Mouse (Mus musculus) heart, embryonic 14.5 days (tissue): ENCODE results near the gene Eif4enif1. TPM values are rescaled to one million over a fixed set of nuclear protein-coding genes. Genes with fewer than 3 reads are reported as not detected.

Experiments
- ATAC-seq: fragments of 200-750 bp; cut with Nextera tagmentation; 2 replicates; pipeline ENCODE4 v1.8.0; 2017; ENCODE audit warnings: low read depth, moderate TSS enrichment; ENCODE audit not compliant: insufficient number of reproducible peaks, insufficient read depth, low FRiP score
- H3K27ac ChIP-seq, 2 experiments: fragments of 200-500 bp in 1 of 2; fragments of 300-500 bp in 1 of 2; sonication (generic) in 1 of 2; replicated peaks in 1 of 2; 2 replicates each; pipeline ENCODE4 v1.5.1; 2012 to 2014; ENCODE audit warnings: low read depth in 2 of 2, low read length in 2 of 2, control low read depth in 1 of 2, mild to moderate bottlenecking in 1 of 2, mixed read lengths in 1 of 2; ENCODE audit not compliant: control insufficient read depth in 1 of 2, insufficient read depth in 1 of 2
- H3K27me3 ChIP-seq: fragments of 300-500 bp; sonication (generic); 2 replicates; pipeline ENCODE4 v1.6.1; 2014; ENCODE audit warnings: mild to moderate bottlenecking, low read length, control low read depth; ENCODE audit not compliant: control insufficient read depth, insufficient read depth
- H3K36me3 ChIP-seq: fragments of 300-500 bp; sonication (generic); 2 replicates; pipeline ENCODE4 v1.6.1; 2014; ENCODE audit warnings: mild to moderate bottlenecking, control low read depth, low read length, mixed read lengths; ENCODE audit not compliant: control insufficient read depth, insufficient read depth
- H3K4me1 ChIP-seq, 2 experiments: fragments of 200-500 bp in 1 of 2; fragments of 300-500 bp in 1 of 2; sonication (generic) in 1 of 2; 2 replicates each; pipeline ENCODE4 v1.6.1; 2012 to 2014; ENCODE audit warnings: low read length in 2 of 2, control low read depth in 1 of 2, mixed read lengths in 1 of 2; ENCODE audit not compliant: control insufficient read depth in 2 of 2, insufficient read depth in 2 of 2
- H3K4me2 ChIP-seq: fragments of 300-500 bp; sonication (generic); 2 replicates; pipeline ENCODE4 v1.6.1; 2014; ENCODE audit warnings: mild to moderate bottlenecking, low read length
- H3K4me3 ChIP-seq, 2 experiments: fragments of 200-500 bp in 1 of 2; fragments of 300-500 bp in 1 of 2; sonication (generic) in 1 of 2; 2 replicates each; pipeline ENCODE4 v1.5.1; 2012 to 2014; ENCODE audit warnings: low read length in 2 of 2, mild to moderate bottlenecking in 2 of 2, control low read depth in 1 of 2, low read depth in 1 of 2, moderate library complexity in 1 of 2; ENCODE audit not compliant: control insufficient read depth in 1 of 2, insufficient read depth in 1 of 2
- H3K9ac ChIP-seq: fragments of 300-500 bp; sonication (generic); 2 replicates; pipeline ENCODE4 v1.6.1; 2014; ENCODE audit warnings: mild to moderate bottlenecking, low read length
- H3K9me3 ChIP-seq: fragments of 300-500 bp; sonication (generic); 2 replicates; pipeline ENCODE4 v1.6.1; 2016; ENCODE audit warnings: low read length, control low read depth; ENCODE audit not compliant: control insufficient read depth
- WGBS: fragments of 180-500 bp; shearing (Covaris S2); extraction: QIAGEN DNeasy Blood & Tissue Kit; methylation state at CpG from one replicate; pipeline ENCODE4 v1.1.7; 2014; 5-methylcytosine and 5-hydroxymethylcytosine counted together
- polyA plus RNA-seq: library from polyadenylated mRNA; unstranded; fragments of >200 nt; fragmentation: Nextera tagmentation; extraction: Ambion mirVana; gene quantifications from 2 replicates; pipeline ENCODE4 v1.2.1, GENCODE M21; 2014

Gene Eif4enif1
- polyA plus RNA-seq, 1 experiment from 2014 or later: 45.1 TPM

GRCm38 (mm10) chr11:3206783-3207182 is 4.6 kb downstream of the Eif4enif1 start:
- Histone ChIP-seq H3K9ac (no peak overlapping the region), H3K9me3 (no peaks in the 10 kb centered on the region), H3K27me3 (no peaks in the 10 kb centered on the region), H3K4me1 (no peaks in the 10 kb centered on the region), H3K4me3 (no peak overlapping the region), H3K4me2 (no peak overlapping the region), H3K27ac (no peak overlapping the region), H3K36me3 (peaks cover 65% of the 10 kb centered on the region)
- 96% methylated on average over 3 of the region's 3 CpGs for WGBS
- ATAC-seq: no peak

- Histone ChIP-seq H3K9me3 (no peaks in the 10 kb centered on the region), H3K27ac (no peak overlapping the region), H3K9ac (no peak overlapping the region), H3K36me3 (peaks cover 82% of the 10 kb centered on the region), H3K4me1 (no peaks in the 10 kb centered on the region), H3K27me3 (no peaks in the 10 kb centered on the region), H3K4me3 (no peak overlapping the region), H3K4me2 (no peak overlapping the region)
- WGBS: 90% methylated on average over 1 of the region's 1 CpGs
- ATAC-seq: no peak
These were observed 10.3 kb downstream of the Eif4enif1 start for GRCm38 (mm10) chr11:3212526-3212925.

GRCm38 (mm10) chr11:3223105-3223504 is 20.9 kb downstream of the Eif4enif1 start:
- no peak overlapping the region for H3K4me2 ChIP-seq
- 71% methylated on average over 5 of the region's 5 CpGs for WGBS
- no peaks in the 10 kb centered on the region for H3K9me3 ChIP-seq
- H3K4me3 ChIP-seq: no peak overlapping the region
- H3K4me1 ChIP-seq: no peaks in the 10 kb centered on the region
- no peaks in the 10 kb centered on the region for H3K27me3 ChIP-seq
- H3K9ac ChIP-seq: no peak overlapping the region
- ATAC-seq: no peak
- no peak overlapping the region for H3K27ac ChIP-seq
- peaks cover 95% of the 10 kb centered on the region for H3K36me3 ChIP-seq

GRCm38 (mm10) chr11:3227113-3227512 is 24.9 kb downstream of the Eif4enif1 start:
- peaks cover 98% of the 10 kb centered on the region for H3K36me3 ChIP-seq
- H3K9ac ChIP-seq: no peak overlapping the region
- H3K4me2 ChIP-seq: no peak overlapping the region
- no peaks in the 10 kb centered on the region for H3K27me3 ChIP-seq
- ATAC-seq: no peak
- no peak overlapping the region for H3K4me3 ChIP-seq
- WGBS: 91% methylated on average over 3 of the region's 3 CpGs
- H3K4me1 ChIP-seq: no peaks in the 10 kb centered on the region
- H3K9me3 ChIP-seq: no peaks in the 10 kb centered on the region
- no peak overlapping the region for H3K27ac ChIP-seq

- Histone ChIP-seq H3K9me3 (no peaks in the 10 kb centered on the region), H3K4me3 (no peak overlapping the region), H3K4me2 (no peak overlapping the region), H3K36me3 (peaks cover 87% of the 10 kb centered on the region), H3K27me3 (no peaks in the 10 kb centered on the region), H3K4me1 (no peaks in the 10 kb centered on the region), H3K9ac (no peak overlapping the region), H3K27ac (no peak overlapping the region)
- no peak for ATAC-seq
- 88% methylated on average over 3 of the region's 3 CpGs for WGBS
These were observed 30.1 kb downstream of the Eif4enif1 start for GRCm38 (mm10) chr11:3232248-3232647.

GRCm38 (mm10) chr11:3233704-3234103 is 31.5 kb downstream of the Eif4enif1 start:
- no peaks in the 10 kb centered on the region for H3K9me3 ChIP-seq
- 93% methylated on average over 4 of the region's 4 CpGs for WGBS
- no peak overlapping the region for H3K4me3 ChIP-seq
- H3K4me1 ChIP-seq: no peaks in the 10 kb centered on the region
- H3K27me3 ChIP-seq: no peaks in the 10 kb centered on the region
- peaks cover 89% of the 10 kb centered on the region for H3K36me3 ChIP-seq
- H3K4me2 ChIP-seq: no peak overlapping the region
- ATAC-seq: no peak
- no peak overlapping the region for H3K9ac ChIP-seq
- no peak overlapping the region for H3K27ac ChIP-seq

- Histone ChIP-seq H3K9ac (no peak overlapping the region), H3K4me3 (no peak overlapping the region), H3K36me3 (peaks cover 89% of the 10 kb centered on the region), H3K4me2 (no peak overlapping the region), H3K27me3 (no peaks in the 10 kb centered on the region), H3K27ac (no peak overlapping the region), H3K4me1 (no peaks in the 10 kb centered on the region), H3K9me3 (no peaks in the 10 kb centered on the region)
- WGBS: 83% methylated on average over 5 of the region's 5 CpGs
- no peak for ATAC-seq
These were observed 33.1 kb downstream of the Eif4enif1 start for GRCm38 (mm10) chr11:3235277-3235676.

GRCm38 (mm10) chr11:3242395-3242794 is 40.2 kb downstream of the Eif4enif1 start:
- Histone ChIP-seq H3K27me3 (no peaks in the 10 kb centered on the region), H3K9ac (no peak overlapping the region), H3K27ac (no peak overlapping the region), H3K9me3 (peaks cover 4% of the 10 kb centered on the region; the same call in 1 of the 2 replicates), H3K36me3 (peaks cover 99% of the 10 kb centered on the region), H3K4me2 (no peak overlapping the region), H3K4me3 (no peak overlapping the region), H3K4me1 (peaks cover 0 to under 1% of the 10 kb centered on the region in 2 experiments; a peak in 1 of 4 replicates)
- ATAC-seq: no peak
- 92% methylated on average over 7 of the region's 7 CpGs for WGBS
